Mouse (Mus musculus): ENCODE results near the gene Gm27029.

- no peak for TF ChIP-seq POLR2A (IDR thresholded peaks at IDR 0.05; ENCODE audit: insufficient read length, low read depth)
- no peak for TF ChIP-seq MYOG (IDR thresholded peaks at IDR 0.05; ENCODE audit: control insufficient read depth in 1 of 3, insufficient read depth in 1 of 3, insufficient read length in 2 of 3, low read depth in 2 of 3)
- TF ChIP-seq TCF12 (IDR thresholded peaks at IDR 0.05; ENCODE audit: insufficient read depth, poor library complexity, severe bottlenecking) = no peak
- TF ChIP-seq MAX (IDR thresholded peaks at IDR 0.05; ENCODE audit: low read depth) = no peak
- no peak for TF ChIP-seq MYOD1 (IDR thresholded peaks at IDR 0.05; ENCODE audit: control insufficient read depth in 1 of 3, insufficient read length in 2 of 3, low read depth in 2 of 3)
- TF ChIP-seq E2F4 (IDR thresholded peaks at IDR 0.05; ENCODE audit: insufficient read depth) = no peak
- TF ChIP-seq SRF (IDR thresholded peaks at IDR 0.05; ENCODE audit: control insufficient read depth, insufficient read length, low read depth) = no peak
- TF ChIP-seq USF1 (IDR thresholded peaks at IDR 0.05; ENCODE audit: low read depth) = no peak
- TF ChIP-seq POLR2AphosphoS2 (IDR thresholded peaks at IDR 0.05; ENCODE audit: insufficient read length, low read depth) = peak; percentile 41
- no peak for TF ChIP-seq TCF3 (IDR thresholded peaks at IDR 0.05; ENCODE audit: insufficient read length, low read depth)
These were observed 30.1 kb upstream of the Gm27029 start for GRCm38 (mm10) chr11:101454702-101455101.

Data from myocyte (in vitro differentiated cells).